Mouse (Mus musculus) limb, embryonic 13.5 days (tissue): ENCODE results near the gene Kansl3. TPM values are rescaled to one million over a fixed set of nuclear protein-coding genes. Genes with fewer than 3 reads are reported as not detected.

ENCODE experiments used
- ATAC-seq: fragments of 200-750 bp; cut with Nextera tagmentation; 2 replicates; pipeline ENCODE4 v1.8.0; 2017; ENCODE audit warnings: low read depth, moderate number of reproducible peaks, moderate TSS enrichment; ENCODE audit not compliant: low FRiP score
- H3K27ac ChIP-seq: fragments of 300-500 bp; sonication (generic); 2 replicates; pipeline ENCODE4 v1.5.1; 2015; ENCODE audit warnings: inconsistent platforms, mild to moderate bottlenecking, moderate library complexity
- H3K27me3 ChIP-seq: fragments of 300-500 bp; sonication (generic); 2 replicates; pipeline ENCODE4 v1.6.1; 2015; ENCODE audit warnings: mild to moderate bottlenecking, inconsistent platforms
- H3K36me3 ChIP-seq: fragments of 300-500 bp; sonication (generic); 2 replicates; pipeline ENCODE4 v1.6.1; 2015; ENCODE audit warnings: inconsistent platforms, mild to moderate bottlenecking, moderate library complexity
- H3K4me1 ChIP-seq: fragments of 300-500 bp; sonication (generic); 2 replicates; pipeline ENCODE4 v1.6.1; 2015; ENCODE audit warnings: inconsistent platforms
- H3K4me2 ChIP-seq: fragments of 300-500 bp; sonication (generic); replicated peaks from 2 replicates; pipeline ENCODE4 v1.6.1; 2015; ENCODE audit warnings: inconsistent platforms, mild to moderate bottlenecking, moderate library complexity
- H3K4me3 ChIP-seq: fragments of 300-500 bp; sonication (generic); 2 replicates; pipeline ENCODE4 v1.5.1; 2015; ENCODE audit warnings: moderate library complexity, mild to moderate bottlenecking, inconsistent platforms
- H3K9ac ChIP-seq: fragments of 300-500 bp; sonication (generic); 2 replicates; pipeline ENCODE4 v1.6.1; 2015; ENCODE audit warnings: mild to moderate bottlenecking, inconsistent platforms
- H3K9me3 ChIP-seq: fragments of 300-500 bp; sonication (generic); 2 replicates; pipeline ENCODE4 v1.6.1; 2016; ENCODE audit warnings: inconsistent platforms
- WGBS: fragments of 180-500 bp; shearing (Covaris S2); methylation state at CpG from one replicate; pipeline ENCODE4 v1.1.7; 2015; 5-methylcytosine and 5-hydroxymethylcytosine counted together
- polyA plus RNA-seq: library from polyadenylated mRNA; unstranded; fragments of >200 nt; fragmentation: Nextera tagmentation; extraction: Ambion mirVana; gene quantifications from 2 replicates; pipeline ENCODE4 v1.2.1, GENCODE M21; 2015

Gene Kansl3
- 48.3 and 49.5 TPM in 2 replicates for polyA plus RNA-seq

DNA sequence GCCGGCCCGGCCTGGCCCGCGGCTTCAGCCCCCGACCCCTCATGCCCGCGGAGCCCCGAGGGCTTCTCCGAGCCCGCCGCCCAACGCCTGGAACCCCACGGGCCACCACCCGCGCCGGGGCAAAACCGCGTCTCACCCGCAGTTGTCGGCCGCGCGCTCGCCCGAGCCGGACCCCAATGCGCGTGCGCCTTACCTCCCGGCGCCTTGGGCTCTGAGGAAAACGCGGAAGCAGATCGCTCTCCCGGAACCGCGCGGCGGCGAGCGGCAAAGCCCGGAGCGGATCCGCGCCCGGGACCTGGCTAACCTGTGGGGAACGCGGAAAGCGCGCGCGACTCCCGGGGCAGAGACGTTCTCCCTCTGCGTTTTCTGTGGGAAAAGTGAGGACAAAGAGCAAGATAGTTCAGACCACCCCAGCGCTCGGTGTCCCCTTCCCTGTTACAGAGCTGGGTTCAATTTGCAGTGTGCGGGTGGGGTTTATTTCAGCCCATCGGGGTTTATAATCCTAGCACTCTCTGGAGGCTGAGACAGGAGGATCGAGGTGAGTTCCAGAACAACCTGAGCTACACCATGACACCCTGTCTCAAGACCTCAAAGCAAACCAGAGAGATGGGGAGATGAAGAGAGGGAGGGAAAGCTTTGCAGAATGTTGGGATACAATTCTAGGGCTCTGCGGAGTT lies at the start of gene Kansl3:
Gene Kansl3 (minus strand): TSS at position 213 of the 677 bp plus-strand sequence.
- Histone ChIP-seq H3K9ac (peak within 1 kb of the TSS; percentile 84), H3K4me2 (peak within 1 kb of the TSS; percentile 84), H3K4me1 (peaks cover 15% of the 10 kb centered on the region), H3K27ac (peak within 1 kb of the TSS; percentile 15; the same call in 1 of the 2 replicates), H3K27me3 (no peaks in the 10 kb centered on the region), H3K9me3 (no peaks in the 10 kb centered on the region), H3K4me3 (peak within 1 kb of the TSS; percentile 58), H3K36me3 (peaks cover 19% of the 10 kb centered on the region)
- 4% methylated on average over 61 of the region's 61 CpGs for WGBS
- peak; percentile 80 for ATAC-seq

- ATAC-seq = no peak
- no peaks in the 10 kb centered on the region for H3K27me3 ChIP-seq
- 74% methylated on average over 6 of the region's 6 CpGs for WGBS
These were observed 35.5 kb upstream of the Kansl3 start for GRCm38 (mm10) chr1:36404531-36404930.

DNA sequence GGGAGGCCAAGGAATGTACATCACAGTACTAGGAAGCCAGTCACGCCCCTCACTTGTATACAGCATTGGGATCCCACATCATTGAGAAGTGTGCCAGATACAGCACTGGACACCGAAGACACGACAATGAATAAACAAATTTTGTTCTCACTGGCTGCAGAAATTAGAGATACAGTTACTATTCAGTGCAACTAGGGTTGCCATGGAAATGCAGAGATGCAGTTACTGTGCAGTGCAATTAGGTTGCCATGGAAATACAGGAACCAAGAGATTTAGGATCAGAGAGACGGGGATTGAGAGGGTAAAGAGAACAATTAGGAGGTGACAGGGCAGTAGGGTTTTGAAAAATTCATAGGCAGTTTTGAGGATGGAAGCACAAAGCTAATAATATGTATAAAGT lies 32.5 kb upstream of the Kansl3 start:
- WGBS = 71% methylated on average over 4 of the region's 4 CpGs
- no peaks in the 10 kb centered on the region for H3K36me3 ChIP-seq
- H3K9ac ChIP-seq = no peak overlapping the region
- no peak for ATAC-seq
- H3K27me3 ChIP-seq = no peaks in the 10 kb centered on the region
- H3K4me3 ChIP-seq = no peak overlapping the region
- no peak overlapping the region for H3K4me2 ChIP-seq
- no peaks in the 10 kb centered on the region for H3K9me3 ChIP-seq
- no peaks in the 10 kb centered on the region for H3K4me1 ChIP-seq
- H3K27ac ChIP-seq = no peak overlapping the region

More at GRCm38 (mm10) chr1:36404531-36404930, 35.5 kb upstream of the Kansl3 start:
- Histone ChIP-seq H3K9me3 (no peaks in the 10 kb centered on the region), H3K4me1 (no peaks in the 10 kb centered on the region), H3K27ac (no peak overlapping the region), H3K9ac (no peak overlapping the region), H3K4me2 (no peak overlapping the region), H3K4me3 (no peak overlapping the region), H3K36me3 (no peaks in the 10 kb centered on the region)

DNA sequence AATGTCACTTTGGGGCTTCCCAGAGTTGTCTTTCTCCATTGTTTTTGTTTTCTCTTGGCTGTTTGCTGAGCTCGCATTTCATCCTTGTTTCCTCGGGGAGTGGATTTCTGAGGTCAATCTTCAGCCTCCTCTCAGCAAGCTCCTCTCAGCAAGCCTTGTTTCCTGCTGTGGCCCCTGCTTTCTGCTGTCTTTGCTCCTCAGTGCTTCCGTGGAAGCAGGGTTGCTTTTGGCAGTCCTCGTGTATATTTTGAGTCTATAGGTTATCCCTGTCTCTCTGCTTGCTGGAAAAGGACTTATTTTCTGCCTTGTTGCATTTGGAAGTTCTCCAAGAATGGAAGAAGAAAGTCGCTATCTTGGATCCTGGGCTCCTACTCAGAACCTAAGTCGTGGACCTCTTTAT lies 28.1 kb upstream of the Kansl3 start:
- Histone ChIP-seq H3K9me3 (no peaks in the 10 kb centered on the region), H3K4me3 (no peak overlapping the region), H3K27me3 (no peaks in the 10 kb centered on the region), H3K4me2 (no peak overlapping the region), H3K9ac (no peak overlapping the region), H3K36me3 (no peaks in the 10 kb centered on the region), H3K27ac (no peak overlapping the region), H3K4me1 (no peaks in the 10 kb centered on the region)
- ATAC-seq = no peak
- 24% methylated on average over 6 of the region's 6 CpGs for WGBS

- no peak for ATAC-seq
- H3K9ac ChIP-seq = no peak overlapping the region
- H3K36me3 ChIP-seq = no peaks in the 10 kb centered on the region
- WGBS = 74% methylated on average over 4 of the region's 4 CpGs
- H3K4me2 ChIP-seq = no peak overlapping the region
- no peaks in the 10 kb centered on the region for H3K9me3 ChIP-seq
- no peak overlapping the region for H3K27ac ChIP-seq
- H3K4me1 ChIP-seq = no peaks in the 10 kb centered on the region
- H3K27me3 ChIP-seq = no peaks in the 10 kb centered on the region
- no peak overlapping the region for H3K4me3 ChIP-seq
These were observed 10.6 kb upstream of the Kansl3 start for GRCm38 (mm10) chr1:36379582-36379981.

DNA sequence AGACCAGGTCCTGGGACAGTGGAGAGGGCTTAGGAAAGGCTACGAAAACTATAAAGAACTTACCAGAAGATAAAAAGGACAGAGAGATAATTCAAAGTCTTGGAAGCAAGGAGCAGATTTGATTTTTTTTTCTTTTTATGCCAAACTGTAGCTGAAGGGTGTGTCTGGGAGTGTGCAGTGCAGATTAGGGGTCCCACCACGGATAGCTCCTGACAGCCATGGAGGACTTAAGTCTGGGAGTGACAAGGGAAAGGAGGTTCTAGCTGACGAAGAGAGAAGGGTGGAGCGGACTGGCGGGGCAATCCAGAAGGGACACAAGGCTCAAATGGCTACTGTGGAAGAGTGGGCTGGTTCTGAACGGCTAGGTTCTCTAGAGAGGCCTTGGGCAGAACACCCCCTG lies 9.9 kb upstream of the Kansl3 start:
- WGBS = 74% methylated on average over 6 of the region's 6 CpGs
- H3K27ac ChIP-seq = no peak overlapping the region
- no peaks in the 10 kb centered on the region for H3K4me1 ChIP-seq
- ATAC-seq = no peak
- H3K27me3 ChIP-seq = no peaks in the 10 kb centered on the region
- no peak overlapping the region for H3K9ac ChIP-seq
- H3K4me3 ChIP-seq = no peak overlapping the region
- H3K4me2 ChIP-seq = no peak overlapping the region
- H3K36me3 ChIP-seq = no peaks in the 10 kb centered on the region
- no peaks in the 10 kb centered on the region for H3K9me3 ChIP-seq

DNA sequence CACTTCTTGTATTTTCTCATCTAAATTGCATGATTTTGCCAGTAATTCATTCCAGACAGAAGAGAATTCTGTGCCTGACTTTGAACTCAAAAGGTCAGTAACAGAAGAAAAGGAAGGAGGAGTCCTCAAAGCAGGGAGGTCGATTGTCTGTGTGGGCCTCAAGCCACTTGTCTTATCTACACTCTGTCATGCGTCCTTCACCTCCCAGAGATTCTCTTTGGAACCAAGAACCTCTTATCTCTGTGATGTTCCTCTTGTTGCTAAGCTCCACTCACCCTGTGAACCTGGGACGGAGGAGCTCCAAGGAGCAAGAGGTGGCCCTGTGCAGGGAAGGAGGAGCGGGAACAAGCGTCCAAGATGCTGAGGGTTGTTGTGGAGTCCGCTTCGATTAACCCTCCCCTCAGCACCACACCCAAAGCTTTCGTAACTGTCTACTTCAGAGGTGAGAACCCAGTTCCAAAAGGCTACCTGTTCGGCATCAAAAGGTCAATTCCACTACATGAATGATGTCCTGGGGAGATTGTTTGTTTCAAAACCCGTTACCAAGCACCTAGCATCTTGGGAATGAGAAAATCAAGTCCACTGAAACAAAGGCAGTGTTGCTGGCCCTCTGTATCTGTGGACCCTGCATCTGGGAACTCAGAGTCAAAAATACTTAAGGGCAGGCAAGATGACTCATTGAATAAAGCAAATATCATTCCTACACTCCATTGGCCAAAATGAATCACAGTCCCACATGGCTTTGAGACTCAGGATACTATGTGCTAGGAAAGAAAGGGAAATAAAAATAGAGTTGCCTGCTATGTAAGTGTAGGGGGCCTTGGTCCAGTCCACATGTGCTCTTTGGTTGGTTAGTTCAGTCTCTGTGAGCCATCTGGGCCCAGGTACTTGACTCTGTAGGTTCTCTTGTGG lies 3.2 kb upstream of the Kansl3 start, which contains the start of gene Fer1l5:
Gene Fer1l5 (plus strand): TSS at position 358 of the 912 bp plus-strand sequence.
- Histone ChIP-seq H3K27ac (no peak within 1 kb of the TSS), H3K36me3 (no peaks in the 10 kb centered on the region), H3K9ac (no peak within 1 kb of the TSS), H3K4me2 (no peak within 1 kb of the TSS), H3K4me3 (no peak within 1 kb of the TSS), H3K27me3 (no peaks in the 10 kb centered on the region), H3K9me3 (no peaks in the 10 kb centered on the region), H3K4me1 (peaks cover 10% of the 10 kb centered on the region)
- 80% methylated on average over 10 of the region's 10 CpGs for WGBS
- ATAC-seq = no peak

- H3K9ac ChIP-seq = no peak overlapping the region
- H3K27me3 ChIP-seq = no peaks in the 10 kb centered on the region
- peaks cover 15% of the 10 kb centered on the region for H3K4me1 ChIP-seq
- ATAC-seq = no peak
- peaks cover 7% of the 10 kb centered on the region for H3K36me3 ChIP-seq
- no peaks in the 10 kb centered on the region for H3K9me3 ChIP-seq
- H3K4me3 ChIP-seq = no peak overlapping the region
- no peak overlapping the region for H3K27ac ChIP-seq
- 81% methylated on average over 6 of the region's 6 CpGs for WGBS
- no peak overlapping the region for H3K4me2 ChIP-seq
These were observed 1.9 kb upstream of the Kansl3 start for GRCm38 (mm10) chr1:36370918-36371317.

GRCm38 (mm10) chr1:36368112-36368968 lies 641 bp downstream of the Kansl3 start:
- no peaks in the 10 kb centered on the region for H3K27me3 ChIP-seq
- peaks cover 27% of the 10 kb centered on the region for H3K36me3 ChIP-seq
- peak overlapping the region; percentile 15; the same call in 1 of the 2 replicates for H3K27ac ChIP-seq
- no peaks in the 10 kb centered on the region for H3K9me3 ChIP-seq
- 4% methylated on average over 55 of the region's 55 CpGs for WGBS
- ATAC-seq = peak; percentile 84
- H3K4me2 ChIP-seq = peak overlapping the region; percentile 84
- H3K4me3 ChIP-seq = peak overlapping the region; percentile 58
- peaks cover 15% of the 10 kb centered on the region for H3K4me1 ChIP-seq
- peak overlapping the region; percentile 84 for H3K9ac ChIP-seq

DNA sequence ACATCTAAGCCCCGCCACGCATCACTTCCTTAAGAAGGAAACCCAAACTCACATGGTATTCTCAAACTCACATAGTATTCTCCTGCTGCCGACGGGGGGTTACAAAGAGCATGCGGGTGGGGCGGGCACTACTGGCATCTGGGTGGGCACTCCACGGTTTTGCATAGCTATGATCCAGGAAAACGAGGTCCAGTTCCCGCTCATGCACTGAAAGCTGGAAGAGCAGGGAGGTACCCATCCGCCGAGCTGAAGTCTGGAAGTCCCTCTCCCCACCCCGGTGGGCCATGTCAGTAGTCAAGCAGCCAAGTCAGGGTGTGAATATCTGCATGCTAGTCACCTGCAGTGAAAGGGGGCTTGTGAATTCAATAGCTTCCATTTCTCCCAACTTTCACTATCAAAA lies 1.3 kb downstream of the Kansl3 start:
- H3K9ac ChIP-seq = peak overlapping the region; percentile 84
- H3K27me3 ChIP-seq = no peaks in the 10 kb centered on the region
- H3K36me3 ChIP-seq = peaks cover 31% of the 10 kb centered on the region
- no peak overlapping the region for H3K27ac ChIP-seq
- H3K4me2 ChIP-seq = peak overlapping the region; percentile 84
- ATAC-seq = no peak
- peaks cover 15% of the 10 kb centered on the region for H3K4me1 ChIP-seq
- H3K4me3 ChIP-seq = peak overlapping the region; percentile 58
- H3K9me3 ChIP-seq = no peaks in the 10 kb centered on the region
- whole genome bisulfite sequencing = 59% methylated on average over 12 of the region's 12 CpGs

GRCm38 (mm10) chr1:36356955-36357695 lies 11.9 kb downstream of the Kansl3 start:
- peaks cover 86% of the 10 kb centered on the region for H3K36me3 ChIP-seq

More at GRCm38 (mm10) chr1:36356955-36357695, 11.9 kb downstream of the Kansl3 start:
- Histone ChIP-seq H3K27ac (no peak overlapping the region), H3K9me3 (no peaks in the 10 kb centered on the region), H3K4me3 (no peak overlapping the region), H3K4me2 (no peak overlapping the region), H3K4me1 (no peaks in the 10 kb centered on the region), H3K9ac (no peak overlapping the region), H3K27me3 (no peaks in the 10 kb centered on the region)
- WGBS = 96% methylated on average over 5 of the region's 5 CpGs
- no peak for ATAC-seq
